Mouse (Mus musculus) liver, postnatal 0 days (tissue): ENCODE measurements around the gene Cmtm8.

Experiments
- CTCF ChIP-seq: sonication (generic); IDR thresholded peaks from 2 replicates; pipeline ENCODE4 v1.5.1; 2016; ENCODE audit warnings: antibody characterized with exemption, low read depth
- EP300 ChIP-seq: IDR thresholded peaks from 2 replicates; pipeline ENCODE4 v1.6.1; 2016; ENCODE audit warnings: antibody characterized with exemption, low read depth, mild to moderate bottlenecking

DNA sequence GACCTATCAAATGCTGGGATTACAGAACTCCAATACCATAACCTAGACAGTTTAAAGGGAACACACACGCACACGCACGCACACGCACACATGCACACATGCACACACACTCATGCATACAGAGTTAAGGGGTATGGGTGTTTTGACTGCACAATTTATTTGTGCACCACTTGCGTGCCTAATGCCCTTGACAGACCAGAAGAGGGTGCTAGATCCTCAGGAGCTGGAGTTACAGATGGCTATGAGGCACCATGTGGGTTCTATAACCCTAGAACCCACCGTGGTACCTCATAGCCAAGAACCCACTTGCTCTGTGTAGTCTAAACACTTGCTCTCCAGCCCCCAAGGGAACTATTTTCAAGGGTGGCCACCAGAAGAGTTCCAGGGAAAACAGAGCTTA lies 15.6 kb downstream of the Cmtm8 start:
- TF ChIP-seq CTCF = peak; percentile 43; the same call in 1 of the 2 replicates
- no peak for TF ChIP-seq EP300
